Mouse (Mus musculus) stomach, postnatal 0 days (tissue): ENCODE measurements around the gene Prc1.

Experiments used
- CTCF ChIP-seq: IDR thresholded peaks from 2 replicates; pipeline ENCODE4 v1.5.1; 2016; ENCODE audit warnings: antibody characterized with exemption, low read depth, mild to moderate bottlenecking, moderate library complexity
- EP300 ChIP-seq: optimal IDR thresholded peaks from 2 replicates; pipeline ENCODE3; 2016; ENCODE audit warnings: antibody characterized with exemption

- TF ChIP-seq CTCF (no peak), EP300 (no peak)
Observed at GRCm38 (mm10) chr7:80331433-80331832, 37.2 kb downstream of the Prc1 start.
